Mouse (Mus musculus) forebrain, embryonic 14.5 days (tissue): Measurements from ENCODE around the gene Hspa5. TPM values are rescaled to one million over a fixed set of nuclear protein-coding genes. Genes with fewer than 3 reads are reported as not detected.
A peak's percentile ranks its signal among the peaks of the same experiment; 100 is the strongest.
"Not testable (repeated sequence)": the region's sequence is repeated elsewhere in the genome, so short reads cannot be mapped to it uniquely, and the experiment has no call there.

Experiments
- ATAC-seq: fragments of 200-750 bp; cut with Nextera tagmentation; 2 replicates; pipeline ENCODE4 v1.8.0; 2017; ENCODE audit warnings: mild to moderate bottlenecking, moderate library complexity
- DNase-seq: peaks from one replicate; pipeline ENCODE4 v3.0.0-alpha.2; 2015; ENCODE audit warnings: low spot score
- H3K27ac ChIP-seq: fragments of 300-500 bp; sonication (generic); 2 replicates; pipeline ENCODE4 v1.5.1; 2014; ENCODE audit warnings: low read depth, mild to moderate bottlenecking, control low read depth, low read length, moderate library complexity
- H3K27me3 ChIP-seq: fragments of 300-500 bp; sonication (generic); replicated peaks from 2 replicates; pipeline ENCODE4 v1.6.1; 2014; ENCODE audit warnings: low read length, control low read depth, mixed read lengths; ENCODE audit not compliant: control insufficient read depth, insufficient read depth
- H3K36me3 ChIP-seq: fragments of 300-500 bp; sonication (generic); 2 replicates; pipeline ENCODE4 v1.6.1; 2014; ENCODE audit warnings: low read length, control low read depth; ENCODE audit not compliant: control insufficient read depth, insufficient read depth
- H3K4me1 ChIP-seq: fragments of 300-500 bp; sonication (generic); 2 replicates; pipeline ENCODE4 v1.6.1; 2014; ENCODE audit warnings: antibody characterized with exemption, low read length, control low read depth; ENCODE audit not compliant: control insufficient read depth, insufficient read depth
- H3K4me2 ChIP-seq: fragments of 300-500 bp; sonication (generic); 2 replicates; pipeline ENCODE4 v1.6.1; 2014; ENCODE audit warnings: mild to moderate bottlenecking, control low read depth, low read length
- H3K4me3 ChIP-seq: fragments of 300-500 bp; sonication (generic); 2 replicates; pipeline ENCODE4 v1.5.1; 2014; ENCODE audit warnings: low read depth, low read length, control low read depth
- H3K9ac ChIP-seq: fragments of 300-500 bp; sonication (generic); 2 replicates; pipeline ENCODE4 v1.6.1; 2014; ENCODE audit warnings: mild to moderate bottlenecking, low read length, control low read depth, moderate library complexity
- H3K9me3 ChIP-seq: fragments of 300-500 bp; sonication (generic); replicated peaks from 2 replicates; pipeline ENCODE4 v1.6.1; 2016; ENCODE audit warnings: low read length, control low read depth, mixed read lengths; ENCODE audit not compliant: control insufficient read depth
- WGBS: fragments of 180-500 bp; shearing (Covaris S2); extraction: QIAGEN DNeasy Blood & Tissue Kit; methylation state at CpG from one replicate; pipeline ENCODE4 v1.1.7; 2014; 5-methylcytosine and 5-hydroxymethylcytosine counted together
- polyA plus RNA-seq: library from polyadenylated mRNA; unstranded; fragments of >200 nt; fragmentation: Nextera tagmentation; extraction: Ambion mirVana; gene quantifications from 2 replicates; pipeline ENCODE4 v1.2.1, GENCODE M21; 2014

Gene Hspa5
- polyA plus RNA-seq, 1 experiment from 2014 or later, result 384 TPM

GRCm38 (mm10) chr2:34810775-34811174, 39.0 kb downstream of the Hspa5 start:
- no peak overlapping the region for H3K9ac ChIP-seq
- H3K4me3 ChIP-seq, result no peak overlapping the region
- H3K27me3 ChIP-seq, result no peaks in the 10 kb centered on the region
- peaks cover 83% of the 10 kb centered on the region for H3K36me3 ChIP-seq
- WGBS, result 93% methylated on average over 3 of the region's 3 CpGs
- no peak overlapping the region for H3K27ac ChIP-seq
- H3K9me3 ChIP-seq, result no peaks in the 10 kb centered on the region
- no peaks in the 10 kb centered on the region for H3K4me1 ChIP-seq
- DNase-seq (no peak), ATAC-seq (no peak)
- no peak overlapping the region for H3K4me2 ChIP-seq

GRCm38 (mm10) chr2:34812706-34813105, 40.9 kb downstream of the Hspa5 start:
- no peak for DNase-seq
- Histone ChIP-seq H3K27me3 (no peaks in the 10 kb centered on the region), H3K9ac (no peak overlapping the region), H3K9me3 (no peaks in the 10 kb centered on the region), H3K4me1 (no peaks in the 10 kb centered on the region), H3K36me3 (peaks cover 77% of the 10 kb centered on the region), H3K4me2 (no peak overlapping the region), H3K27ac (no peak overlapping the region), H3K4me3 (no peak overlapping the region)
- no peak for ATAC-seq
- 88% methylated on average over 7 of the region's 7 CpGs for WGBS

- H3K27me3 ChIP-seq, ATAC-seq, H3K9ac ChIP-seq, H3K4me3 ChIP-seq, H3K27ac ChIP-seq, H3K4me2 ChIP-seq, DNase-seq, H3K4me1 ChIP-seq, H3K9me3 ChIP-seq: not testable (repeated sequence)
- H3K36me3 ChIP-seq, result peaks cover 73% of the 10 kb centered on the region
- 97% methylated on average over 2 of the region's 2 CpGs for WGBS
Observed at GRCm38 (mm10) chr2:34815893-34816292, 44.1 kb downstream of the Hspa5 start.

GRCm38 (mm10) chr2:34818492-34818891, 46.7 kb downstream of the Hspa5 start:
- WGBS, result 90% methylated on average over 2 of the region's 2 CpGs
- H3K9ac ChIP-seq, result no peak overlapping the region
- ATAC-seq, result no peak
- no peak for DNase-seq
- H3K27me3 ChIP-seq, result no peaks in the 10 kb centered on the region
- H3K36me3 ChIP-seq, result peaks cover 60% of the 10 kb centered on the region
- no peak overlapping the region for H3K27ac ChIP-seq
- no peak overlapping the region for H3K4me3 ChIP-seq
- H3K4me1 ChIP-seq, result no peaks in the 10 kb centered on the region
- no peaks in the 10 kb centered on the region for H3K9me3 ChIP-seq
- no peak overlapping the region for H3K4me2 ChIP-seq

- under 1% methylated on average over 57 of the region's 57 CpGs for WGBS
- H3K4me3 ChIP-seq, result peak within 1 kb of the TSS; percentile 90
- peak within 1 kb of the TSS; percentile 84 for H3K4me2 ChIP-seq
- H3K36me3 ChIP-seq, result peaks cover 11% of the 10 kb centered on the region
- H3K9me3 ChIP-seq, result 0 out of 2 replicates have a peak, but pooled peaks cover 6% of the 10 kb centered on the region
- 0 out of 2 replicates have a peak within 1 kb of the TSS, but pooled peaks have one; percentile 57 for H3K27ac ChIP-seq
- H3K27me3 ChIP-seq, result 0 out of 2 replicates have a peak, but pooled peaks cover 3% of the 10 kb centered on the region
- peak; percentile 95 for DNase-seq
- peak; percentile 100 for ATAC-seq
- H3K4me1 ChIP-seq, result peaks cover 3% of the 10 kb centered on the region; the same call in 1 of the 2 replicates
- peak within 1 kb of the TSS; percentile 91 for H3K9ac ChIP-seq
Observed at GRCm38 (mm10) chr2:34825827-34826459, 54.2 kb downstream of the Hspa5 start, which contains the start of gene Fbxw2. Gene Fbxw2, minus strand, starts transcription at chr2:34826311.

- H3K4me2 ChIP-seq, result peak overlapping the region; percentile 84
- H3K4me1 ChIP-seq, result peaks cover 3% of the 10 kb centered on the region; the same call in 1 of the 2 replicates
- no peak for DNase-seq
- WGBS, result 41% methylated on average over 20 of the region's 21 CpGs
- H3K9ac ChIP-seq, result peak overlapping the region; percentile 91
- peaks cover 6% of the 10 kb centered on the region; the same call in 1 of the 2 replicates for H3K36me3 ChIP-seq
- H3K9me3 ChIP-seq, result 0 out of 2 replicates have a peak, but pooled peaks cover 6% of the 10 kb centered on the region
- H3K27me3 ChIP-seq, result 0 out of 2 replicates have a peak, but pooled peaks cover 3% of the 10 kb centered on the region
- ATAC-seq, result peak; percentile 36; the same call in 1 of the 2 replicates
- H3K27ac ChIP-seq, result 0 out of 2 replicates have a peak overlapping the region, but pooled peaks have one; percentile 27
- H3K4me3 ChIP-seq, result peak overlapping the region; percentile 90
Observed at GRCm38 (mm10) chr2:34826460-34827231, 54.9 kb downstream of the Hspa5 start.

Other genes with a start within 250 kb of the Hspa5 start
- 100 and 105 TPM in 2 replicates for gene Gapvd1, start 16.7 kb upstream of the Hspa5 start, polyA plus RNA-seq
- gene Rabepk, start 27.9 kb downstream of the Hspa5 start, polyA plus RNA-seq, result 26.9 and 29.3 TPM in 2 replicates
- 78.6 and 78.9 TPM in 2 replicates for gene Fbxw2, start 54.3 kb downstream of the Hspa5 start, polyA plus RNA-seq
- gene Gm34653, start 61.0 kb downstream of the Hspa5 start, polyA plus RNA-seq, result not detected in 2 replicates
- 0.08 and 0.16 TPM in 2 replicates for gene Cutal, start 102.4 kb downstream of the Hspa5 start, polyA plus RNA-seq
- 120 and 129 TPM in 2 replicates for gene Psmd5, start 103.0 kb downstream of the Hspa5 start, polyA plus RNA-seq
- 4.7 and 6.2 TPM in 2 replicates for gene Phf19, start 142.1 kb downstream of the Hspa5 start, polyA plus RNA-seq
- 0.42 and 0.76 TPM in 2 replicates for gene Traf1, start 189.8 kb downstream of the Hspa5 start, polyA plus RNA-seq